Mouse (Mus musculus) left cerebral cortex, postnatal 25 days (tissue): Measurements from ENCODE around the gene Ptpa. TPM values are rescaled to one million over a fixed set of nuclear protein-coding genes. Genes with fewer than 3 reads are reported as not detected.

Source experiments
- DNase-seq, 2 experiments: peaks; one replicate each; pipeline ENCODE4 v3.0.0; 2022; ENCODE audit warnings: low spot score in 2 of 2, mixed read lengths in 1 of 2
- intact Hi-C: fragments of 180-260 bp; cut with DNase I; formaldehyde crosslinking; loops from one replicate; pipeline ENCODE4 v1.15.1; 2025
- total RNA-seq, 2 experiments: library from RNA; stranded (reverse); gene quantifications; 2 replicates each; pipeline ENCODE4 v1.2.3; 2021

The Ptpa gene
- 100 to 1,000 TPM; 172 to 174 TPM for total RNA-seq

GRCm38 (mm10) chr2:30415936-30416648 is at the start of gene Ptpa:
Ptpa (plus strand) TSS chr2:30416039.
- intact Hi-C loops = no loop called here

GRCm38 (mm10) chr2:30366203-30366602 is 49.6 kb upstream of the Ptpa start:
- peak in 1 of 2 experiments; percentile 38 for DNase-seq
- intact Hi-C loops = no loop called here

More at GRCm38 (mm10) chr2:30415936-30416648, at the start of gene Ptpa:
- DNase-seq = peak; percentile 93 to 94

GRCm38 (mm10) chr2:30371544-30371943 is 44.3 kb upstream of the Ptpa start:
- no peak for DNase-seq
- intact Hi-C loops = no loop called here

GRCm38 (mm10) chr2:30372726-30373125 is 43.1 kb upstream of the Ptpa start:
- DNase-seq = no peak

GRCm38 (mm10) chr2:30375893-30376292 is 39.9 kb upstream of the Ptpa start:
- DNase-seq = no peak
- intact Hi-C loops = no loop called here

More at GRCm38 (mm10) chr2:30372726-30373125, 43.1 kb upstream of the Ptpa start:
- intact Hi-C loops = no loop called here

DNA sequence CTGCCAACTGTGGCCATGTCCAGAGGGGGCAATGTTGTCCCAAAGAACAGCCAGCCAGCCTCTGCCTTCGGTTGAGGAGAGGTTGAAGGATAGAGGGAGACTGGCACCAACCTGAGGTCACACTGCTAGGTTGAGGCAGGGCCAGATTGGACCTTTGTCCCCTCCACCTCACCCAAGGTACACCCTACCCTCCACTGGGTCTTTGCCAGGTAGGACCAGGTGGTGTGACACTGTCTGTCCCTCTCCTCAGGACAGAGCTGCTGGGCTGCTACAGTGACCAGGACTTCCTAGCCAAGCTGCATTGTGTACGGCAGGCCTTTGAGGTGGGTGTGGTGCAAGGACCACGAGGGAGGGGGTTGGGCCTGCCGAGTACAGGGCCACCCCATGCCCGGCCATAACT is 38.1 kb upstream of the Ptpa start:
- DNase-seq = no peak
- intact Hi-C loops = loop anchor here (2.0 kb wide), 1 partner anchor 13 kb away; the partner anchor contains the start of gene Miga2

- intact Hi-C loops = loop anchor here (2.0 kb wide), 1 partner anchor 15 kb away; the partner anchor contains the start of gene Miga2
- DNase-seq = no peak
Observed at GRCm38 (mm10) chr2:30379307-30379706, 36.5 kb upstream of the Ptpa start.

- DNase-seq = no peak
- intact Hi-C loops = no loop called here
Observed at GRCm38 (mm10) chr2:30380564-30381376, 35.1 kb upstream of the Ptpa start.

DNA sequence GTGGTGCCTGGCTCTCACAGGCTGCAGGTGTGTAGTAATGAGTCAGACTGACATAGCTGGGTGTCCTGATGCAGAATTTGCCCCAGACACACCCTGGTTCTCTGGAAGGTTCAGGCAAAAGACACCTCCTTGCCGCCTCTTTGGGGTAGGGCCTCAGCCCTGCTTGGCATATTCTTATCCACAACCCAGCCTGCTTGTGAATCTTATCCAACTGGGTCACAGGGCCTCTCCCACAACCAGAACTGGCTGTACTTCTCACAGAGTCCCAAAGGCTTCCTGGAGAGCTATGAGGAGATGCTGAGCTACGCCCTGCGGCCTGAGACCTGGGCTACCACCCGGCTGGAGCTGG is 34.5 kb upstream of the Ptpa start:
- no peak for DNase-seq
- intact Hi-C loops = no loop called here

GRCm38 (mm10) chr2:30384814-30385213 is 31.0 kb upstream of the Ptpa start:
- peak in 1 of 2 experiments; percentile 65 for DNase-seq
- intact Hi-C loops = no loop called here

GRCm38 (mm10) chr2:30385591-30385990 is 30.2 kb upstream of the Ptpa start:
- intact Hi-C loops = no loop called here
- no peak for DNase-seq

DNA sequence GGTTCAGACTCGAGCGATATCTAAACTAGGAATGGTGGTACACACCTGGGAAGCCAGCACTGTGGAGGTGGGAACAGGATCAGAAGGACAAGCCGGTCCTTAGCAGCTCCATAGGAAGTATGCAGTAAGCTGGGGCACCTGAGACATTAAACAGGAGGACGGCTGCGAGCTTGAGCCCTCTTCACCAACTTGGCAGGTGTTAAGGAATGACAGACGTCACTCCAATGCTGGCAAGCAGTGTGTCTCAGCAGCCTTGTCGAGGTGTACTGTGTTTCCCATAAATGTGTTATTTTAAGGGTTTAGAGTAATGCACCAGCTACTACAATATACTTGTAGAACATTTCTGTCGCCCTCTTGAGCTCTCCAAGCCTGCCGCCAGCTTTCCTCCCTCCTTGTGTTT is 28.9 kb upstream of the Ptpa start:
- intact Hi-C loops = no loop called here
- DNase-seq = no peak

GRCm38 (mm10) chr2:30389000-30389399 is 26.8 kb upstream of the Ptpa start:
- intact Hi-C loops = no loop called here

GRCm38 (mm10) chr2:30392114-30392576 is 23.7 kb upstream of the Ptpa start, which contains the start of gene Dolpp1:
Dolpp1 (plus strand) TSS chr2:30392254.
- intact Hi-C loops = loop anchor here (2.0 kb wide), 1 partner anchor 21 kb away; no protein-coding TSS in a partner anchor

More at GRCm38 (mm10) chr2:30389000-30389399, 26.8 kb upstream of the Ptpa start:
- DNase-seq = no peak

GRCm38 (mm10) chr2:30392577-30393369 is 23.1 kb upstream of the Ptpa start:
- peak; percentile 58 to 67 for DNase-seq
- intact Hi-C loops = loop anchor here (2.0 kb wide), 1 partner anchor 20 kb away; no protein-coding TSS in a partner anchor

More at GRCm38 (mm10) chr2:30392114-30392576, 23.7 kb upstream of the Ptpa start, which contains the start of gene Dolpp1:
- peak; percentile 98 to 100 for DNase-seq

DNA sequence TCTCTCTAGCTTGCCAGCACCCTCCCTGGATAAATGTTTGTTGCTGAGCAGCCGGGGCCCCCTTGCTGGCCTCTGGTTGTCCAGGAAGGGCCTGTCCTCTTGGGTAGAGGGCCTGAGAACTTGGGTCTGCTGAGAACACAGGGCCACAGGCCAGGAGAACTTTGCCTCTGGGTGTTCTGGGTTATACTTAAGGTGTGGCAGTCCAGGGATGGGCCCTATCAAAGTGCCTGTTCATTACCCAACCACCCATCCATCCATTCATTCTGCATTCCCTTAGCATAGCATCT is 22.5 kb upstream of the Ptpa start:
- DNase-seq = no peak
- intact Hi-C loops = loop anchor here (2.0 kb wide), 1 partner anchor 19 kb away; no protein-coding TSS in a partner anchor

- intact Hi-C loops = no loop called here
- DNase-seq = no peak
Observed at GRCm38 (mm10) chr2:30395757-30396156, 20.1 kb upstream of the Ptpa start.

GRCm38 (mm10) chr2:30396246-30396645 is 19.6 kb upstream of the Ptpa start:
- DNase-seq = no peak
- intact Hi-C loops = no loop called here

DNA sequence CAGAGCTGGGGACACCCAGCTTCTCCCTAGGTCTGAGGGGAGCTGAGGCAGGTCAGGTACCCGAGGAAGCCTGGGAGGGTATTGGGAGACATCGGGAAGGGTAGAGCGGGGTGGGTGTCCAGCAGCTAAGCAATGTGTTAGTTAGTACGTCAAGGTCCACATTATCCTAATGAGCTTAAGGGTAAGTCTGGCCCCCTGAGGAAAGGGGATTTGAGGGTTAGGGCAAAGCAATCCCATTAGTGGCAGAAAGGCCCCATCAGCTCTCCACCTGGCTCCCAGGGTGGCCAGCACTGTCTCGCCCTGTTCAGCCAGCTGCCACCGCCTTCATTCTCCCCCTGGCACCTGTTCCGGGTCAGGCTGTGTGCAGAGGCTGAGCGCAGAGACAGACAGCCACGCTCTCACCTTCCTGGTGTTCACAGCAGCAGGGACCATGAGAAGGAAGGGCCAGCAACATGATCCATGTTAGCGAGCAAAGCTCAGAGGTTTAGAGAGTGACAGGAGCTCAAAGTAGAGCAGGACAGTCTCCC is 17.8 kb upstream of the Ptpa start:
- intact Hi-C loops = no loop called here
- no peak for DNase-seq
